Mouse (Mus musculus) limb, embryonic 11.5 days (tissue): Measurements from ENCODE around the gene Olfr204. TPM values are rescaled to one million over a fixed set of nuclear protein-coding genes. Genes with fewer than 3 reads are reported as not detected.
"Not testable (repeated sequence)": the region's sequence is repeated elsewhere in the genome, so short reads cannot be mapped to it uniquely, and the experiment has no call there.

Source experiments
- ATAC-seq: fragments of 200-750 bp; cut with Nextera tagmentation; 2 replicates; pipeline ENCODE4 v1.8.0; 2017; ENCODE audit warnings: low read depth; ENCODE audit not compliant: insufficient number of reproducible peaks, low FRiP score, low TSS enrichment
- DNase-seq: peaks from one replicate; pipeline ENCODE4 v3.0.0-alpha.2; 2015; ENCODE audit warnings: low spot score
- H3K27ac ChIP-seq: fragments of 300-500 bp; sonication (generic); replicated peaks from 2 replicates; pipeline ENCODE4 v1.5.1; 2014; ENCODE audit warnings: low read depth, mild to moderate bottlenecking, low read length
- H3K27me3 ChIP-seq: fragments of 300-500 bp; sonication (generic); 2 replicates; pipeline ENCODE4 v1.6.1; 2014; ENCODE audit warnings: mild to moderate bottlenecking, low read length, mixed read lengths; ENCODE audit not compliant: control insufficient read depth, insufficient read depth
- H3K36me3 ChIP-seq: fragments of 300-500 bp; sonication (generic); 2 replicates; pipeline ENCODE4 v1.6.1; 2014; ENCODE audit warnings: mild to moderate bottlenecking, low read length, moderate library complexity, mixed read lengths; ENCODE audit not compliant: control insufficient read depth, insufficient read depth
- H3K4me1 ChIP-seq: fragments of 300-500 bp; sonication (generic); 2 replicates; pipeline ENCODE4 v1.6.1; 2014; ENCODE audit warnings: low read length, mixed read lengths; ENCODE audit not compliant: control insufficient read depth, insufficient read depth
- H3K4me2 ChIP-seq: fragments of 300-500 bp; sonication (generic); 2 replicates; pipeline ENCODE4 v1.6.1; 2014; ENCODE audit warnings: low read depth, mild to moderate bottlenecking, moderate library complexity; ENCODE audit not compliant: severe bottlenecking
- H3K4me3 ChIP-seq: fragments of 300-500 bp; sonication (generic); 2 replicates; pipeline ENCODE4 v1.5.1; 2014; ENCODE audit warnings: low read depth, low read length
- H3K9ac ChIP-seq: fragments of 300-500 bp; sonication (generic); 2 replicates; pipeline ENCODE4 v1.6.1; 2014; ENCODE audit warnings: mild to moderate bottlenecking, low read length
- H3K9me3 ChIP-seq: fragments of 300-500 bp; sonication (generic); 2 replicates; pipeline ENCODE4 v1.6.1; 2016; ENCODE audit warnings: low read length; ENCODE audit not compliant: control insufficient read depth
- WGBS: fragments of 180-500 bp; shearing (Covaris S2); extraction: QIAGEN DNeasy Blood & Tissue Kit; methylation state at CpG from one replicate; pipeline ENCODE4 v1.1.7; 2014; 5-methylcytosine and 5-hydroxymethylcytosine counted together
- polyA plus RNA-seq: library from polyadenylated mRNA; unstranded; fragments of >200 nt; fragmentation: Nextera tagmentation; extraction: Ambion mirVana; gene quantifications from 2 replicates; pipeline ENCODE4 v1.2.1, GENCODE M21; 2014

Gene Olfr204
- polyA plus RNA-seq, 1 experiment from 2014 or later: not detected

- H3K4me2 ChIP-seq: no peak overlapping the region
- no peaks in the 10 kb centered on the region for H3K36me3 ChIP-seq
- H3K27me3 ChIP-seq: no peaks in the 10 kb centered on the region
- no peaks in the 10 kb centered on the region for H3K4me1 ChIP-seq
- no peak overlapping the region for H3K27ac ChIP-seq
- DNase-seq (no peak), ATAC-seq (no peak)
- WGBS: 77% methylated on average over 3 of the region's 3 CpGs
- no peaks in the 10 kb centered on the region for H3K9me3 ChIP-seq
- no peak overlapping the region for H3K9ac ChIP-seq
- H3K4me3 ChIP-seq: no peak overlapping the region
These were observed 37.5 kb downstream of the Olfr204 start for GRCm38 (mm10) chr16:59280542-59280941.

GRCm38 (mm10) chr16:59272532-59272931 is 45.5 kb downstream of the Olfr204 start, which contains the start of gene Olfr201:
Olfr201 (minus strand) TSS chr16:59272632.
- not testable (repeated sequence) for H3K4me2 ChIP-seq, H3K9me3 ChIP-seq, DNase-seq, H3K4me3 ChIP-seq, H3K36me3 ChIP-seq, H3K9ac ChIP-seq, ATAC-seq, H3K4me1 ChIP-seq, H3K27me3 ChIP-seq, H3K27ac ChIP-seq
- 89% methylated on average over 4 of the region's 4 CpGs for WGBS

GRCm38 (mm10) chr16:59269097-59269496 is 49.0 kb downstream of the Olfr204 start:
- H3K9ac ChIP-seq, H3K4me3 ChIP-seq, H3K4me1 ChIP-seq, H3K9me3 ChIP-seq, H3K4me2 ChIP-seq, ATAC-seq, H3K27ac ChIP-seq, H3K27me3 ChIP-seq, DNase-seq, H3K36me3 ChIP-seq: not testable (repeated sequence)
- WGBS: 80% methylated on average over 4 of the region's 4 CpGs

Other genes with a start within 250 kb of the Olfr204 start
- not detected in 2 replicates for gene Olfr190, start 240.2 kb downstream of the Olfr204 start, polyA plus RNA-seq
- gene Olfr191, start 228.4 kb downstream of the Olfr204 start, polyA plus RNA-seq: not detected in 2 replicates
- gene Olfr193, start 206.4 kb downstream of the Olfr204 start, polyA plus RNA-seq: not detected in 2 replicates
- not detected in 2 replicates for gene Olfr194, start 197.2 kb downstream of the Olfr204 start, polyA plus RNA-seq
- gene Olfr195, start 171.2 kb downstream of the Olfr204 start, polyA plus RNA-seq: not detected in 2 replicates
- gene Olfr196, start 147.8 kb downstream of the Olfr204 start, polyA plus RNA-seq: not detected in 2 replicates
- not detected in 2 replicates for gene Olfr198, start 114.7 kb downstream of the Olfr204 start, polyA plus RNA-seq
- gene Olfr199, start 98.5 kb downstream of the Olfr204 start, polyA plus RNA-seq: not detected in 2 replicates
- gene Olfr201, start 45.6 kb downstream of the Olfr204 start, polyA plus RNA-seq: not detected in 2 replicates
- not detected in 2 replicates for gene Olfr202, start 31.5 kb downstream of the Olfr204 start, polyA plus RNA-seq
- gene Olfr203, start 19.4 kb downstream of the Olfr204 start, polyA plus RNA-seq: not detected in 2 replicates
- gene Olfr205, start 12.9 kb upstream of the Olfr204 start, polyA plus RNA-seq: not detected in 2 replicates
- gene Olfr206, start 31.0 kb upstream of the Olfr204 start, polyA plus RNA-seq: not detected in 2 replicates
- gene Olfr209, start 45.7 kb upstream of the Olfr204 start, polyA plus RNA-seq: not detected in 2 replicates
- gene Gabrr3, start 89.1 kb upstream of the Olfr204 start, polyA plus RNA-seq: 0.07 and 0.12 TPM in 2 replicates
- 31.2 and 34.9 TPM in 2 replicates for gene Riox2, start 153.5 kb upstream of the Olfr204 start, polyA plus RNA-seq